Mouse (Mus musculus): Measurements from ENCODE around the gene Slc2a2. TPM values are rescaled to one million over a fixed set of nuclear protein-coding genes. Genes with fewer than 3 reads are reported as not detected.

Gene Slc2a2
- polyA plus RNA-seq (2012; rRNA removed) (7.6 and 9.4 TPM in 2 replicates), polyA plus RNA-seq (2014; fragmentation: Nextera tagmentation; extraction: Ambion mirVana) (24.4 and 26.3 TPM in 2 replicates)

GRCm38 (mm10) chr3:28697797-28698196, at the start of gene Slc2a2:
Gene Slc2a2, plus strand, starts transcription at chr3:28697903.
- no peak for DNase-seq (ENCODE audit: low read depth in 3 of 3, low spot score in 3 of 3)
- TF ChIP-seq EP300 (IDR thresholded peaks at IDR 0.05; ENCODE audit: low read depth) (no peak), CTCF (IDR thresholded peaks at IDR 0.05; ENCODE audit: low read depth) (no peak)
- Histone ChIP-seq H3K27ac (peak within 1 kb of the TSS; percentile 6), H3K4me2 (ENCODE audit: low read depth) (peak within 1 kb of the TSS; percentile 41), H3K4me3 (ENCODE audit: insufficient read depth in 1 of 2, low read depth in 2 of 2, low read length in 2 of 2) (peak within 1 kb of the TSS; percentile 32 to 45), H3K27me3 (ENCODE audit: control insufficient read depth, insufficient read depth, low read length) (no peaks in the 10 kb centered on the region), H3K36me3 (replicated peaks; ENCODE audit: control insufficient read depth, insufficient read depth, low read depth) (no peaks in the 10 kb centered on the region), H3K9ac (replicated peaks) (no peak within 1 kb of the TSS), H3K4me1 (replicated peaks; ENCODE audit: control insufficient read depth in 2 of 2, insufficient read depth in 2 of 2, low read length in 1 of 2) (peaks cover 0 to 2% of the 10 kb centered on the region in 2 experiments; a peak in 2 of 4 replicates), H3K9me3 (ENCODE audit: control insufficient read depth, low read length) (no peaks in the 10 kb centered on the region)
- 49% methylated on average over 2 of the region's 2 CpGs for WGBS (ENCODE audit: insufficient replicate concordance)
- peak; percentile 43; the same call in 1 of the 2 replicates for ATAC-seq (ENCODE audit: insufficient read depth)

- no peak for TF ChIP-seq EP300 (IDR thresholded peaks at IDR 0.05; ENCODE audit: low read depth)
- WGBS (ENCODE audit: insufficient replicate concordance): 83% methylated on average over 3 of the region's 3 CpGs
- Histone ChIP-seq H3K36me3 (replicated peaks; ENCODE audit: control insufficient read depth, insufficient read depth, low read depth) (no peaks in the 10 kb centered on the region), H3K4me1 (replicated peaks; ENCODE audit: control insufficient read depth in 2 of 2, insufficient read depth in 2 of 2, low read length in 1 of 2) (no peaks in the 10 kb centered on the region), H3K4me3 (ENCODE audit: insufficient read depth in 1 of 2, low read depth in 2 of 2, low read length in 2 of 2) (no peak overlapping the region), H3K4me2 (ENCODE audit: low read depth) (no peak overlapping the region), H3K27me3 (ENCODE audit: control insufficient read depth, insufficient read depth, low read length) (no peaks in the 10 kb centered on the region), H3K9me3 (ENCODE audit: control insufficient read depth, low read length) (no peaks in the 10 kb centered on the region), H3K27ac (no peak overlapping the region), H3K9ac (replicated peaks) (no peak overlapping the region)
- DNase-seq (ENCODE audit: low read depth in 3 of 3, low spot score in 3 of 3) (no peak), ATAC-seq (ENCODE audit: insufficient read depth) (no peak)
Observed at GRCm38 (mm10) chr3:28652574-28652973, 45.1 kb upstream of the Slc2a2 start.

- TF ChIP-seq CTCF (IDR thresholded peaks at IDR 0.05; ENCODE audit: low read depth): no peak
- DNase-seq (ENCODE audit: low read depth in 3 of 3, low spot score in 3 of 3): no peak
- no peak overlapping the region for H3K27ac ChIP-seq
- WGBS (ENCODE audit: insufficient replicate concordance): 70% methylated on average over 3 of the region's 3 CpGs
- H3K36me3 ChIP-seq (replicated peaks; ENCODE audit: control insufficient read depth, insufficient read depth, low read depth): no peaks in the 10 kb centered on the region
- H3K4me3 ChIP-seq (ENCODE audit: insufficient read depth in 1 of 2, low read depth in 2 of 2, low read length in 2 of 2): no peak overlapping the region
- H3K4me2 ChIP-seq (ENCODE audit: low read depth): no peak overlapping the region
- H3K9me3 ChIP-seq (ENCODE audit: control insufficient read depth, low read length): no peaks in the 10 kb centered on the region
- H3K4me1 ChIP-seq (replicated peaks; ENCODE audit: control insufficient read depth in 2 of 2, insufficient read depth in 2 of 2, low read length in 1 of 2): no peaks in the 10 kb centered on the region
- ATAC-seq (ENCODE audit: insufficient read depth): no peak
- no peak overlapping the region for H3K9ac ChIP-seq (replicated peaks)
- H3K27me3 ChIP-seq (ENCODE audit: control insufficient read depth, insufficient read depth, low read length): no peaks in the 10 kb centered on the region
Observed at GRCm38 (mm10) chr3:28653043-28653442, 44.7 kb upstream of the Slc2a2 start.

GRCm38 (mm10) chr3:28654740-28655139, 43.0 kb upstream of the Slc2a2 start:
- H3K4me2 ChIP-seq (ENCODE audit: low read depth): no peak overlapping the region
- DNase-seq (ENCODE audit: low read depth in 3 of 3, low spot score in 3 of 3) (no peak), ATAC-seq (ENCODE audit: insufficient read depth) (no peak)
- no peak overlapping the region for H3K27ac ChIP-seq
- no peaks in the 10 kb centered on the region for H3K36me3 ChIP-seq (replicated peaks; ENCODE audit: control insufficient read depth, insufficient read depth, low read depth)
- TF ChIP-seq EP300 (IDR thresholded peaks at IDR 0.05; ENCODE audit: low read depth) (no peak), CTCF (IDR thresholded peaks at IDR 0.05; ENCODE audit: low read depth) (no peak)
- H3K4me1 ChIP-seq (replicated peaks; ENCODE audit: control insufficient read depth in 2 of 2, insufficient read depth in 2 of 2, low read length in 1 of 2): no peaks in the 10 kb centered on the region
- H3K27me3 ChIP-seq (ENCODE audit: control insufficient read depth, insufficient read depth, low read length): no peaks in the 10 kb centered on the region
- no peak overlapping the region for H3K9ac ChIP-seq (replicated peaks)
- H3K9me3 ChIP-seq (ENCODE audit: control insufficient read depth, low read length): no peaks in the 10 kb centered on the region
- no peak overlapping the region for H3K4me3 ChIP-seq (ENCODE audit: insufficient read depth in 1 of 2, low read depth in 2 of 2, low read length in 2 of 2)

GRCm38 (mm10) chr3:28658349-28658748, 39.4 kb upstream of the Slc2a2 start:
- DNase-seq (ENCODE audit: low read depth in 3 of 3, low spot score in 3 of 3): no peak
- Histone ChIP-seq H3K36me3 (replicated peaks; ENCODE audit: control insufficient read depth, insufficient read depth, low read depth) (no peaks in the 10 kb centered on the region), H3K27me3 (ENCODE audit: control insufficient read depth, insufficient read depth, low read length) (no peaks in the 10 kb centered on the region), H3K27ac (no peak overlapping the region), H3K4me1 (replicated peaks; ENCODE audit: control insufficient read depth in 2 of 2, insufficient read depth in 2 of 2, low read length in 1 of 2) (no peaks in the 10 kb centered on the region), H3K4me2 (ENCODE audit: low read depth) (no peak overlapping the region), H3K9me3 (ENCODE audit: control insufficient read depth, low read length) (no peaks in the 10 kb centered on the region), H3K4me3 (ENCODE audit: insufficient read depth in 1 of 2, low read depth in 2 of 2, low read length in 2 of 2) (no peak overlapping the region), H3K9ac (replicated peaks) (no peak overlapping the region)
- TF ChIP-seq EP300 (IDR thresholded peaks at IDR 0.05; ENCODE audit: low read depth) (no peak), CTCF (IDR thresholded peaks at IDR 0.05; ENCODE audit: low read depth) (peak; percentile 44)
- 23% methylated on average over 1 of the region's 1 CpGs for WGBS (ENCODE audit: insufficient replicate concordance)
- no peak for ATAC-seq (ENCODE audit: insufficient read depth)

Data from liver, embryonic 14.5 days (tissue).